Mouse (Mus musculus) brown adipose tissue, adult 24 weeks (tissue): ENCODE data around the gene Gtf3a. TPM values are rescaled to one million over a fixed set of nuclear protein-coding genes. Genes with fewer than 3 reads are reported as not detected.
"Not testable (repeated sequence)": the region's sequence is repeated elsewhere in the genome, so short reads cannot be mapped to it uniquely, and the experiment has no call there.

ENCODE experiments used
- H3K27ac ChIP-seq: fragments of 200-500 bp; replicated peaks from 2 replicates; pipeline ENCODE4 v1.5.1; 2012; ENCODE audit warnings: low read depth, mild to moderate bottlenecking, low read length
- H3K4me1 ChIP-seq: fragments of 200-500 bp; 2 replicates; pipeline ENCODE4 v1.6.1; 2012; ENCODE audit warnings: low read length, mixed read lengths; ENCODE audit not compliant: control insufficient read depth, insufficient read depth, insufficient read length
- H3K4me3 ChIP-seq: fragments of 200-500 bp; 2 replicates; pipeline ENCODE4 v1.5.1; 2012; ENCODE audit warnings: low read depth, mild to moderate bottlenecking, low read length, moderate library complexity; ENCODE audit not compliant: insufficient read depth
- polyA plus RNA-seq: library from polyadenylated mRNA; stranded (reverse); fragments of >200 nt; gene quantifications from 2 replicates; pipeline ENCODE4 v1.2.4, GENCODE M21; 2012; ENCODE audit not compliant: missing spikeins, insufficient read depth, insufficient read length

Gtf3a gene
- polyA plus RNA-seq, 1 experiment: 46.3 TPM

DNA sequence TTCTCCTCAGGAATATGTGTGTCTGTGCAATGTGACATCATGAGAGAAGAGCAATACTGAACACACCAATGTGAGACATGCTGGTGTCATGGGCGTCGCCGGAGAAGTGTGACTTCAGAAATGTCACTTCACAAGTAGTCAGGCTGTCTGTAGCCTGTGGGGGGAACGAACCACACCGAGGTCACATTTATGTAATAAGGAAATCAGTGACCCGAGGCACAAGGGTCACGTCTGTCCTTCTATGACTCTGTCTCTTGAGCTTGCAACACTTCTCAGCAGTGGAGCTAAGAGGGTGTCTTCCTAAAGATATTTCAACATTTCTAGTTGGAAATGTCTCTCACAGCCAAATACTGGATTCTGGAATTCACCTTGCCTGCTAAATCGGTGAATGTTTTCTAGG lies 27.2 kb upstream of the Gtf3a start:
- Histone ChIP-seq H3K4me1 (no peaks in the 10 kb centered on the region), H3K4me3 (no peak overlapping the region), H3K27ac (no peak overlapping the region)

DNA sequence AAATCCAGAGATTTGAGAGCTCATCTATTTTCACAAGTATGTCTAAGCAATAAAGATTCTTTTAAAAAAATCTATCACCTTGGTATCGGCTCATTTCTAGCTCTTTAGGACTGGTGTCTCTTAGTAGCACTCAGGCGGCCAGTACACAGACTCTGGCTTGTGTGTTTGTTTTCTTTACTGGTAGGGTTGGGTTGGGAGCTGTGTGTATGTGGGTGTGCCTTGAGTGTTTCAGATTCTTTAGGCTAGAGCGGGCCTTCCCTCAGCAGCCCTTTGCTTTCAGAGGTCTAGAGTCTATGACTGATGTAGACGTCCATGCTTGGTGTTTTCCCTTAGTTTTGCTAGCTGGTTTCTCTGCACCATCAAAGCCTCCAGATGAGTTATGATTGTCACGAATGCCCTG lies 24.9 kb upstream of the Gtf3a start:
- no peaks in the 10 kb centered on the region for H3K4me1 ChIP-seq
- H3K4me3 ChIP-seq: no peak overlapping the region
- no peak overlapping the region for H3K27ac ChIP-seq

DNA sequence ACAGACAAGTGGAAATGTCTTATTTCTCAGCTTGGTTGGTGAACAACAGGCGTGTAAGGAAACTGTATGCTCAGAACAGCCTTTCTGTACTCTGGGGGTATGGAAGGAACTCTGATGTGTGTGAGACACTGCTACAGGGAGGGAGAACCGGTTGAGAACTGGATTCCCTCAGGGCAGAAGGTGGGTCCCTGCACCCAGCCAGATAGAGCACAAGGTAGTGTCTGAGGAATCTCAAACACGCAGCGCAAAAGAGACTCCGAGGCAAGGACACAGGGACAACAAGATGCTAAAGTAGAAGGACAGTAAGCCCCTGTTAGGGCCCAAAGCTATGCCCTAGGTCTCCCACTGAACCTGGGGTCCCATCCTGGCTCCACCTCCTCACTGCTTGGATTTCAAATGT lies 21.8 kb upstream of the Gtf3a start:
- Histone ChIP-seq H3K4me3 (no peak overlapping the region), H3K27ac (no peak overlapping the region), H3K4me1 (no peaks in the 10 kb centered on the region)

DNA sequence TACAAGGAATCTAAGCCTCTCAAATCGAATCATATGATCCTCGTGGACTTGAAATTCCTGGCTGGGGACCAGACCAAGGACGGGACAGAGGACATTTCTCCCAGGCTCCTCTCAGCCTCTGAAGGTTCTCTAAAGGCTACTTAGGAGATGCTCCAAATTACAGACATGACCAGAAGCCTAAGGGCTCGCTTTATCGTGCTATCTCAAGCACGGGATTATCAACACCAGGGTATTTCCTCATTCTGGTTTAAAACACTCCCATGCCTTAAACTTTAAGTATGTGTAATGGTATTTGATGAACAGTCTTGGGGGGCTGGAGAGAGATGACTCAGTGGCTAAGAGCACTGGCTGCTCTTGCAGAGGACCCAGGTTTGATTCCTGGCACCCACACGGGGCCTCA lies 17.0 kb upstream of the Gtf3a start:
- no peak overlapping the region for H3K4me3 ChIP-seq
- no peak overlapping the region for H3K27ac ChIP-seq
- no peaks in the 10 kb centered on the region for H3K4me1 ChIP-seq

DNA sequence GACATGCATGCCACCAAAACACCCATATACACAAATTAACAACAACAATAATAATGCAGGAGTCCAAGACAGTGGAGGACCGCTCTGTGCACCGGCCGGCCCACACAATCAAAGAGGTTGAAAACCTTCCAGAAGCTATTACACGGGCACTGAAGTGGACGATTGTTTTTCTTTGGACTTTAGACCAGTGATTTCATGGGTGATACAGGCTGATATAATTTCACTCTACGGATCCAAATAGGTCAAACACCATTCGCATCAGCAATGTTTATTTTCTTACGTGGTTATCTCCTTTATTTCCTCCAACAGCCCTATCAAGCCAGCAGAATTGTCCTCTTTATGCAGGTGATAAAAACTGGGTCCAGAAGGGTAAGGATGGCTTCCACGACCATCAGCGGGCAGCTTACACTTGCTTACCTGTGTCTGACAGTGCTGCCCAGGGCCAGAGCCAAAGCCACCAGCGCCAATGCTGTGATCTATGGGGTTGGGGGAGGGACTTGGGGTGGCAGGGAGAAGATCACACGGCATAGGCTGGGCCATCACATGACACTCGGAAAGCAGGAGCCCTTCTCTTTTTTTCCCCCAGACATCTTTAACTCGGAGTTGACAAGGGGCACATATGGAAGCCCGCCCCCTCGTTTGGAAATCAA lies 16.4 kb upstream of the Gtf3a start:
- Histone ChIP-seq H3K4me3 (no peak overlapping the region), H3K27ac (no peak overlapping the region), H3K4me1 (no peaks in the 10 kb centered on the region)

DNA sequence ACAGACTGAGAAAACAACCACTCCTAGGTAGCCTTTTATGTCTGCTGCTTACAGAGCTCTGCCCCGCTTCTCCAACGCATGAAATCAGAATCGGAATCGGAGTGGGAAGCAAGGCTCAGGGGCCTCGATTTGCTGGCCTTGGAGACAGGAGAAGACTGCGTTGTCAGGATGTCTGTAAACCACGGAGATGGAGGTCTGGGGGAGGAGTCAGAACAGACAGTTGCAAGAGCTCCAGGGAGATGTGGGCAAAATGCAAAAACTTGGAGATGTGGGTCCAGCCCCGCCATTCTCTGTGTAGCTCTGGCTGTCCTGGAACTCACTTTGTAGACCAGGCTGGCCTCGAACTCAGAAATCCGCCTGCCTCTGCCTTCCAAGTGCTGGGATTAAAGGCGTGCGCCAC lies 15.0 kb upstream of the Gtf3a start:
- H3K4me3 ChIP-seq: no peak overlapping the region
- no peaks in the 10 kb centered on the region for H3K4me1 ChIP-seq
- no peak overlapping the region for H3K27ac ChIP-seq

DNA sequence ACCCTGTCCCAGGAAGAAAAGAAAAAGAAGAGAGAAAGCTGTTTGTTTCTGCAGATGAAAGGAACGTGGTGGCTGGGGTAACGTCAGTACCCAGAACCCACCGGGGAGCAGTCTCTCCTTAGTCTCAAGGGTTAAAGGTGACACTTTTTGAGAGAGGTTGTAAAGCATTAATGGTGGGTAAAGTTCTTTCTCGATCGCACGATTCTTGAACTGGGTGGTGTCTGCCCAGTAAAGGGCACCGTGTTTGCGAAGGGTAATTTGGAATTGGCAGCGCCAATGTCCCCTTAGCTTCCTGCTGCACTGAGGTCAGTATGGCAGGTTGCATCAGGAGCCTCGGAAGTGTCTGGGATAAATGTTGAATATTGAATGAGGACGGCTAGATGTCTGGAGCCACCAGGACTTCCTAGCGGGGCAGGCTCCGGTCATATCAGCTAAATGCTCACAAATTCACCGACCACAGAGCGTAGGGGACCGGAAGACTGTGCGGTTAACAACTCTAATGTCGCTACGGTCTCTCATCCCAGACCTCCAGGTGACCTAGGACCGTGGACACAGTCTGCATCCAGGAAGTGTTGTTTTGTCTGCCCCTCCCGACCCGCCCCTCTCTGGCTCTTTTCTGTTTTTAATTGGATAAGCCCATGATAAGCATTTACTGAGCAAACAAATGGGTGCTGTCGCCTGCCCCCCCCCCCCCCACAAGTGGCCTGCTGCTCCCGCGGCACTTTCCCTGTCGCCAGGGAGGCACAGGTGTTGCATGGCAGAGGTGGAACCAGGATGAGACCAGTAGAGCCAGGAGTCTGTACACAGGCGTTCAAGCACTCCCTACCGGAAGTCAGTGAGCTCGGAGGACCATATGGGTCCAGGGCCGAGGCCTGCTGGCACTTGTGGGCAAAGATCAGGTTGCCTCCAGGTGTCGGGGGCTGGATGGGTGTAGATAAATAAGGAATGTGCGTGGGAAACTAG lies 10.6 kb upstream of the Gtf3a start:
- no peaks in the 10 kb centered on the region for H3K4me1 ChIP-seq
- no peak overlapping the region for H3K27ac ChIP-seq
- no peak overlapping the region for H3K4me3 ChIP-seq

DNA sequence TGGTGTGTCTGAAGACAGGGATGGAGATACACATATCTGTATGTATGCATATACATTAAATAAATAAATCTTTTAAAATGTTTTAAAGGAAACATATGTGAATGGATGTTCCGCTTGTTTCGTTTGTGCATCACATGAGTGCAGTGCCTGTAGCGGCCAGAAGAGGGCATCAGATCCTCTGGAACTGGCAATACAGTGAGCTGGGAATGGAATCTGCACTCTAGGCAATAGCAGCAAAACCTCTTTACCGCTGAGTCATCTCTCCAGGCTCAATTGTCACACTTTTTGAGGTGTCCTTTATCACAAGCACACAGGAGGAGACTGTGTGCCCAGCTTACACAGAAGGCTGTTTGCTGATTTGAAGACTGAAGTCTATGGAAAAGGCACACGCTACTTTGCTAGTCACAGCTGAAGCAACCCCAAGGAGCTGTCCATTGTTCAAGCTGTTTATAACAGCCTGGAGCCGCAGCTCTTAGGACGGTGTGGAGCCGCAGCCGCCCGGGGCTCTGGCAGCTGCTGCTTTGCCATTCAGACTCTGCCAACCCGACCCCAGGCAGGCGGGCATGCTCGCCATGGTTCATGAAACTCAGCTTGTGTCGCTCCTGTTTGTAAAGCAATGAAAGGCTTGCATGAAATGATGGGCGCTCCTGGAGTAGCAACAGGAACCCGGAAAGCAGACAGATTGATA lies 9.2 kb upstream of the Gtf3a start:
- Histone ChIP-seq H3K27ac (no peak overlapping the region), H3K4me3 (no peak overlapping the region), H3K4me1 (no peaks in the 10 kb centered on the region)

DNA sequence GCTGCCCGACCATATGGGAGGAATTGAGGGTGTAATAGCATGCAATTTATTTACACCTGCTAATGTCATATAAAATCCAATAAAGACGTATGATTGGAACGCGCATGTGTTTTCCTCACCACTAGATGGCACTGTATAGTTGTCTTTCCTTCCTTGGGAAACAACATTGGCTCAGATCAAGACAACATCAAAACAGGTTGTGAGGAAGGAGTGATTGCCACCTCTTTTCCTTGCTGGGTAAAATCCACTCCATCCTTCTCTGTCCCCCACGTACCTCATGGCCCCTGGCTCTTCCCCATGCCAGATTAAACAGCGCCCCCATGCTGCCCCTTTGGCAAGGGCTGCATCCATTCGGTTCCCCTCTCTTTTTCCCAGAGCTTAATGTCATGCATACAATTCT lies 8.2 kb upstream of the Gtf3a start:
- Histone ChIP-seq H3K4me1 (no peaks in the 10 kb centered on the region), H3K4me3 (no peak overlapping the region), H3K27ac (no peak overlapping the region)

DNA sequence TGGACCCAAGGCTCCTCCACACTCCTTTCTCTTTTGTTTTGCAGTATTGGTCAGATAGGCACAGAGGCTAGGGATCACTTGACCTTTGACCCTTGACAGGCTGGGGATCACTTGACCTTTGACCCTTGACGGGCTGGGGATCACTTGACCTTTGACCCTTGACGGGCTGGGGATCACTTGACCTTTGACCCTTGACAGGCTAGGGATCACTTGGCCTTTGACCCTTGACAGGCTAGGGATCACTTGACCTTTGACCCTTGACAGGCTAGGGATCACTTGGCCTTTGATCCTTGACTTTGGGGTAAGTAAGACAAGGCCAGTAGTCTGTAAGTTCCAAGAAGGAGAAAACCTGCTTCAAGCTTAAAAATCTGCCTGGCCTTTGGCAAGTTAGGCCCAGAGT lies 6.5 kb upstream of the Gtf3a start:
- not testable (repeated sequence) for H3K4me3 ChIP-seq, H3K27ac ChIP-seq, H3K4me1 ChIP-seq

DNA sequence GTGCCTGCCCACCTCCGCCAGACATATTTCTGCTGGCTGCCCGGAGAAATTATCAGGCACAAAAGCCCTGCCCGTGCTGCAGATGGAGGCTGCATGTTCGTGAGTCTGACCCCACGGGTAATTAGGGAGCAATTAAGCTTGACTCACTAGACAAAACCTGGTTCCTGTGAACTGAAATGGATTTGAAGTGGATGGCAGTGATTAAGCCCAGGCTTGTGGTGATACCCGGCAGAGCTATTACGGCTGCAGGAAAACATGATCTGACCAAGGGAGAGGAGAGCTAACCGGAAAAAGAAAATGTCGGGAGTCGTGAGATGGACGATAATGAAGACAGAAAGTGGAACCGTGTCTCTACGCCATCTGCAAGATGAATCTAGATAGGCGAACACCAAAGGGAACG lies 5.5 kb upstream of the Gtf3a start:
- Histone ChIP-seq H3K27ac (no peak overlapping the region), H3K4me1 (peaks cover 8% of the 10 kb centered on the region; the same call in 1 of the 2 replicates), H3K4me3 (no peak overlapping the region)

DNA sequence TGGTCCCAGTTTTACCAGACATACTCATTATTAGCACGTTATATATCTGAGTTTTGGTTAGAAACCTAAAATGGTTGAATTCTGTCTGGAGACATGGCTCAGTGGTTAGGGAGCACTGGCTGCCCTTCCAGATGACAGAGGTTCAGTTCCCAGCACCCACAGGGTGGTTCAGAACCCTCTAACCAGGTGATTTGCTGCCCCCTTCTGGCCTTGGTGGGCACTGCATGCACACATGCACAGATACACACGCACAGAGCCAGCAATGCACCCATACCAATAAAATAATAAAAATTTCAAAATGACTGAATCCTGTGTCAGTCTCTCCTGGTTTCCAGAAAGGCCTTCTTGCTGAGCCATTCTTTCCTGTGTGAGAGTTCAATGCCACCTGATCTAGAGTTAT lies 3.9 kb upstream of the Gtf3a start:
- Histone ChIP-seq H3K27ac (no peak overlapping the region), H3K4me1 (peaks cover 8% of the 10 kb centered on the region; the same call in 1 of the 2 replicates), H3K4me3 (no peak overlapping the region)

DNA sequence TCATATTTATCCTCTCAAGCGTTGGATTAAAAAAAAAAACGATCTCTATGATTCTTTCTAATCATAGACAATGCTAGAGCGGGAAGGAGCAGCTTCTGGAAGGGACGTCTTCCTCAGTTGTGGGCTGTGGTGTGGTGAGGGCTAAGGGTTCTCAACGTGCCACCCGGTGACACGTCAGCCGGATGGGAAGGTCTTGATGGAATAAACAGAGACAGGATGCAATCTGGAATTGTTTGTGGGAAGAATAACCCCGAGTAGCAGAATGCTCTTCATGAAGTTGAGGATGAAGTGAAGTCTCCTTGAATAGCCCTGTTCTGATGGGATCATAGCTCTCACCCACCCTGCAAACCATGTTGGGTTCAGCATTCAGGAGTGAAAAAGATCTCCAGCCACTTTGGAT lies 1.8 kb upstream of the Gtf3a start:
- Histone ChIP-seq H3K4me1 (peaks cover 11% of the 10 kb centered on the region; the same call in 1 of the 2 replicates), H3K4me3 (no peak overlapping the region), H3K27ac (peak overlapping the region; percentile 71)

DNA sequence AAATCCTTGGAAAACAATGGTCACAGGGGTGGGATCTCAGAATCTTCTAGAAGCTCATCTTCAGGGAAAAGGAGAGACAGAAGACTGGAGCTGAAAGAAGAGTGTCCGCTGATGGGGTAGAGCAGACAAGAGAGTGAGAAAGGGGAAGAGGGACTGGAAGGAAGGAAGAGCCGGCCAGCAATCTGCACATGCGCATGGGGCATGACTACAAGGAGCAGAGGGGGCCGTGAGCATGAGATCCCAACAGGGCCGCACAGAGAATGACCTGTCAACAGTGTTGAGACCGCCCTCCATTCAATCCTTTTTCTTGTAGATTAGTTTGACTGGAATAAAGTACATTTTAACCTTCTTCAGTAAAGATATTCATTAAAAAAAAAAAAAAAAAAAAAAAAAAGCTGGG lies 960 bp upstream of the Gtf3a start:
- Histone ChIP-seq H3K4me3 (no peak overlapping the region), H3K4me1 (peaks cover 11% of the 10 kb centered on the region; the same call in 1 of the 2 replicates), H3K27ac (peak overlapping the region; percentile 71)

DNA sequence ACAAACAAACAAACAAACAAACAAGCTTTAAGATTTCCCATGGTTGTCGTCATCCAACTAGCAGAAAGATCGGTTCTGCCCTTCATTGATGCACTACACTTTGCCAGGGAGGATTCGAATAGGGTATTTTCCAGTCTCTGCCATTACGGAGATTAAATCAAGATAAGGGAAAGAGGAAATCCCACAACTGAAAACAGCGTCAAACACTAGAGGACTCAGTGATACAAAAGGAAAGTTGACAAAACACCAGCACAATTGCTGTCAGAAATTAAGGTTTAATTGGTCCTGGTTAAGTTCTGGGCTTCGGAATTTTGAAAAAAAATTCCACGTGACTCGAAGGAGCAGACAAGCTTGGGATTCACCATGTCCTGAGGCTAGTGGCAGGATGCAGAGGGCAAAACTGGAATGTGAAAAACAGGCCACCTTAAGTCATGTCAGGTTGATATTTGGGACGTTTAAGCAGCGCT lies 383 bp upstream of the Gtf3a start:
- Histone ChIP-seq H3K27ac (peak overlapping the region; percentile 82), H3K4me1 (peaks cover 11% of the 10 kb centered on the region; the same call in 1 of the 2 replicates), H3K4me3 (peak overlapping the region; percentile 58)
